Mouse (Mus musculus) fat pad, adult 2 months (tissue): ENCODE measurements at regions not wholly inside any gene's neighbourhood (a gene's known extent, or its start where the extent isn't known, plus 50 kb on each side); places are given as distances from the start of the nearest gene placed in this dataset.

ENCODE experiments used
- DNase-seq: peaks from one replicate; pipeline ENCODE4 v3.0.0-alpha.2; 2011; ENCODE audit warnings: low read depth, low spot score; ENCODE audit errors: extremely low read depth

DNA sequence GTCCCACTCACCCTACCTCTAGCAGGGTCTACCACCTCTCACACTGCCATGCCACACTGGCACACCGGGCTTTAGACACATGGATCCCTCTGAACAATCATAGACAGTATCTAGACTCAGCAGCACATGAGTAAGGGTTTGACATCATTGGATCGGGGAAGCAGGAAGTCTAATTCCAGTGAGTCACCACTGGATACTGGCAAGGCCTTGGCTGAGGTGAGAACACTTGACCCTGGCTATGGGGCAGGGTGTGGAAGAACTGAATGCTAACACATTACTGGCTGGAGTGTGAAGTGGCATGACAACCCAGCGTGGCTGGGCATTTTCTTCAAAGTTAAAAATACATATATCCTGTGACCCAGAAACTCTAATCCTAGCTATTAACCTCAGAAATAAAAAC lies 114.4 kb downstream of the H2afy start:
- DNase-seq, result no peak

GRCm38 (mm10) chr13:56014006-56014405 lies 122.2 kb downstream of the H2afy start:
- no peak for DNase-seq

GRCm38 (mm10) chr13:56010416-56010815 lies 125.7 kb downstream of the H2afy start:
- DNase-seq, result no peak

DNA sequence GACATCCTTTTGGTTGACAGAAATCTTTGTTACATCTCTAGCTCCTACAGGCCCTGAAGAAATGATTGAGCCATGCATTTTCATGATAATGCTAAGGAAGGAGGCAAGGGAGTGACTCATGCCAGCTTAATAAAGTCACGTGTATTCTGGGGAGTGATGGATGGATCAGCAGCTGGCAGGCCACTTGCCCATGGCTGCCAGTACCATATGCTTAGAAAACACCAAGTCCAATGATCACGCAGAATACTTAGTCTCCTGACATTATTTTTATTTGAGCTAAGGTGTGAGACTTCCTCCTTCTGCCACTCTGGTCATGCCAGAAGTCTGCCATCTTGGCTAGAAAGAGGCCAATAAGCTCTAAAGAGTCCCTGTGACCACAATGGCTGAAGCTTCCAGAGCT lies 129.3 kb downstream of the H2afy start:
- no peak for DNase-seq

DNA sequence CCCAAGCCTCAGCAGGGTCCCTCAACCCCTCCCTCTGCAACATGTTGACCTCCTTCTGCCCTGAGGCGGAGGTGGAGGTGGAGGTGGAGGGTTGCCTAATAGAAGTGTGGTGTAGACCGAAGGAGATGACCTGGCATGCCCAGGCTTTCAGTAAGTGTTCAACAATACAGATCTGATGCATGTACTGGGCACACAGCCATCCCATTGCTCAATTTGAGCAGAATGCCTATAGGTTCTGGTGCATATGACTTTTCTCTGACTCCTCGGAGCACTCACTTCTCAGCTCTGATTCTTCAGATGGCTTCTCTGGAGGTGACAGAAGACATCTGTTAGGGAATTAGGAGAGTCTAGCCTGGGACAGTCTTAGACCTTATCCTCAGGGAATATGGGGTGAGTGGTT lies 130.4 kb downstream of the H2afy start:
- DNase-seq, result peak; percentile 49

DNA sequence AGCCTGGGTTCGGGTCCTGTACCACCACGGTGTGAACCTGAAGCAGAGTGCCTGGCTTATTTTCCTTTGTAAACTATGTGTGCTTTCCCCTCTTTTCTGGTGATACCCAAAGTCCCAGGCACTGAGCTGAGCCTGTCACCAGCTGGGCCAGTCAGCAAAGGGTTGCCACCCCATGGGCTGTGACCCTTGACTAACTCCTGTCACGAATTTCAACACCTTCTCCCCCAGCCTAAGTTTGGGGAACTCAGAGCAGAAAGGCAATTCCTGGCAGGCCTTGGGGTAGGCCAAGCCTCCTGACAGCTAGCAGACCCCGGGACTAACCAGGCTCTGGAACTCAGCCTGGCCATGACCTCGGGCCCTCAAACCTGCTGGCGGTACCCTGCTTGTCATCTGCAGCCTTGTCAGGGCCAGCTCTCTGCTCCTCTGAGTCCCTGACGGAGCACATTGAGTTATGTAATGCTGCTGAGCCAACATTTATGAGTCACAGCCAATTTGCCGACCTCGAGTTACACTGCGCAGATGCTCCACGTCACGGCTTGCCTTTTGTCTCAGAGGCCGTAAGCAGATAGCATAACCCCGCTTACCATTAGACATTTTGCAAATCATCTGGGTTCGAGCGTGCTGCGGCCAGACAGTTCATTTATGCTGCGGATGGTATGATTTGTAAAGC lies 132.3 kb downstream of the H2afy start:
- DNase-seq, result peak; percentile 23

DNA sequence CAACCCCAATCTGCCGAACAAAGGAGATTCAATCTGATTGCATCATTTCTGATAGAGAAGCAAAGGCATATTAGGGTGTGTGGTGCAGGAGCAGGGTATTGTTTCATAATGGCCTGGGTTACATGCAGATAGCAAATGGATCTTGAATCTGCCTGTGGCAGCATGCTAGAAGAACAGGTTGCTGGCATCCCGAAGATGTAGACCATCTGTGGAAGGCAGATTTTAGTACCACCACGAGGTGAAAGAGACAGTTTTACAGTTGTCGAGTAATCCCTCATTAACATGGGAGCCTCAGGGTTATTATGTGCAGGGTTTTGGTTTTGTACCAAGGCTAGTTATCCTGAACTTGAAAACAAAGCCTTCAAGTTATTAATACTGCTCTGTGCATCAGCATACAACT lies 140.9 kb downstream of the H2afy start:
- no peak for DNase-seq

DNA sequence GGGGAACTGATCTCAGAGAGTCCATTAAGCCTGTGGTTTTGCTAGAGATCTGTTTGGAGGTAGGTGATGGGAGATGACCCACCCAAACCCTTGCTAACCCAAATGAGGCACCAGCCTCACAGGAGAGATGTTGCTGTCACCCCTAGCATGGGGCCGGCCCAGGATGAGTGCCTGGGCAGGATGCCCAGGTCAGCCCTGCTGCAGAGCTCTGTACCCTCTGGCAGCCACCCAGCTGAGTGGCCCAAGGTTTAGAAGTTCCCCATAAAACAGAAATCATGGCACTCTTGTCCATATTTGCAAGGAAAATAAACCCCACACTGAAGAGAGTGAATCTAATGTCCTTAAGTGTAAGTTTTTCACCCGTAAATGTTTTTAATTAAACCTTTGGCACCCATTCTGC lies 141.7 kb downstream of the H2afy start:
- DNase-seq, result no peak

DNA sequence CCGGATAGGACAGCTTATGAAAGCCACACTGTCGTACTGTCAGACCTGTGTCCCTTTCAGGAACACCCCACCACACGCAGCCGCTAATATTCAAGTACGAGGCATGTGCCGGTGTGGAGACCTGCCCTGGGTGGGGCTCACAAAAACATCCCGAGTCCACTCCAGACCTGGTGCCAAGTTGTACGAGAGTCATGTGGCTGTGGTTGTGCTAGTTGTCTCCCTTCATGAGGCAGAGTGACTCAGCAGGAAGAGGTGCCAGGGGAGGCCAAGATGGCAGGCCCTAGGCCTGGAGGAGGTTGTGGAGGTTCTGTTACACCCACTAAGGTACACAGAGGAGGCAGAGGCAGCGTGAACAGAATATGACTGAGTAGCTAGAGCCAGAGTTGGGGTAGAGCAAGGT lies 143.5 kb downstream of the H2afy start:
- no peak for DNase-seq

- DNase-seq, result no peak
Measured at GRCm38 (mm10) chr13:55991216-55991615, 144.9 kb downstream of the H2afy start.

DNA sequence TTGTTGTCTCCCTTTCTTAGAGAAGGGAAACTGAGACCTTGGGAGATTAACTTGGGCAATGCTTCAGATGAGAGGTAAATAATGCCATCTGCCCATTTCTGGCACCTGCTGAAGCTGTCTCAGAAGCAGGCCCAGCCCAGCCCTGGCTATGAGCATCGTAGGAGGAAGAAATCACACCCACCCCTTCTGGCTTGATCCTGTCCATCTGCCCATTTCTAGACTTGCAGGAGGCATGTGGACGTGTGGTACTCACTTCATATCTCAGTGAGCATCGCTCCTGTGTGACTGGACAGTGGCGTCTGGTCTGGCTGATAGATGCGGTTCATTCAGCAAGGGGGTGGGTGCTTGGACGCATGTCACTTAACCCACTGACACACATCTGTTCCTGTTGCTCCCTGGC lies 146.0 kb downstream of the H2afy start:
- DNase-seq, result no peak

GRCm38 (mm10) chr13:55989401-55989800 lies 146.8 kb downstream of the H2afy start:
- DNase-seq, result no peak

- no peak for DNase-seq
Measured at GRCm38 (mm10) chr13:55985396-55985795, 149.4 kb upstream of the Pitx1 start.

- DNase-seq, result no peak
Measured at GRCm38 (mm10) chr13:55984772-55985171, 148.8 kb upstream of the Pitx1 start.

- DNase-seq, result no peak
Measured at GRCm38 (mm10) chr13:55983851-55984250, 147.9 kb upstream of the Pitx1 start.

DNA sequence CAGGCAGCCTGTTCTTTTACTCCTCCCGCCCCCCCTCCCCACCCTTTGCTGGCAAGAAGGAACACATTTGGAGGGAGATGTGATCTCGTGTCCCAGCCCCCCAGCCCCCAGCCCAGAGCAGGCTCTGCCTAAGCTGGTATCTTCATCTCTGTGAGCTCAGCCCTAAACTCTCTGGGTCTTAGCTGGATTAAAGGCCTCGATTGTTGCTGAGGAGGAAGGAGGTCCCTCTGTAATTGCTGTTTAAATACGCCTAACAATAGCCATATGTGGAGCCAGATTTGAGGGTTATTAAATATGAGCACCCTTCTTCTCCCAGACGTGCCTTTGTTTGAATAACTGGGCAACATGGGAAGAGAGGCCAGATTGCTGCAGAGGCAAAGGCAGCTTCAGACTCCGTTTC lies 145.0 kb upstream of the Pitx1 start:
- DNase-seq, result no peak

- no peak for DNase-seq
Measured at GRCm38 (mm10) chr13:55977902-55978301, 141.9 kb upstream of the Pitx1 start.

DNA sequence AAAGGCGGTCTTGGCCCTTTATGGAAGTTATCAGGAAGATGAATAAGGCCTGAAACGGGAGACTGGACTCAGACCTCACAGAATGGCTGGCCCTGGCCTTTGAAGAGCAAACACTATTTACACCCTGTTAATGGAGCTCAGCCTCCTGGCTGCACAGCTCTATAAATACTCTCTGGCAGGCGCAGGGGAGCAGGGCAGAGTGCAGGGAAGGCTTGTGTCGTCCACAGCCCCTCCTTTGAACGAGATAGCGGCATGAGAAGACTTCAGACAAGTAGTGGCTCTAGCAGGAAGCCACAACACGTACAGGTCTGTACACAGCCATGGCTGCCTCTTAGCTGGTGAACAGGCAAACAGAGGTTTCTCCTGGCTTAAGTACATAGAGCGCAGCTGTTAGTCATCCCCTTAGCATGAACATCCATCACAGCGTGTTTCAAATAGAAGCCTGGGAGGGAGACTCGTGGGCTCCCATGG lies 141.0 kb upstream of the Pitx1 start:
- no peak for DNase-seq

GRCm38 (mm10) chr13:55974105-55974504 lies 138.1 kb upstream of the Pitx1 start:
- no peak for DNase-seq

DNA sequence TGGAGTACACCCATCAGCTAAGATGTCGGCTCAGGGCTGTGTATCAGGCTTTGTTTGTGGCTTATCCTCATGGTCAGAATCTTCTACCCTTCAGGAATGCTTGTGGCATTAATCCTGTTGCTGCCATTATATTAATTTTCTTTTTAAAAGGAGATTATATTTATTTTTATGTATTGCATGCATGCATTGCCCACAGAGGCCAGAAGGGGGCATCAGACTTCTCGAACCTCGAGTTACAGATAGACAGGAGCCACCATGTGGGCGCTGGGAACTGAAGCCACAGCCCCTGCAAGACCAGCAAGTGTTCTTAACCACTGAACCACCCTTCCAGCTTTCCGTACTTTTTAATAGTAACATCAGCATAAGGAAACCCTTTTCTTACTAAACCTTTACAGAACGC lies 134.7 kb upstream of the Pitx1 start:
- no peak for DNase-seq

GRCm38 (mm10) chr13:55969473-55969872 lies 133.5 kb upstream of the Pitx1 start:
- no peak for DNase-seq

GRCm38 (mm10) chr13:55967151-55967550 lies 131.2 kb upstream of the Pitx1 start:
- no peak for DNase-seq

- no peak for DNase-seq
Measured at GRCm38 (mm10) chr13:55963005-55963620, 127.1 kb upstream of the Pitx1 start.
